Mouse (Mus musculus) left cerebral cortex, adult 2 months (tissue): ENCODE data around the gene 2010300C02Rik. TPM values are rescaled to one million over a fixed set of nuclear protein-coding genes. Genes with fewer than 3 reads are reported as not detected.
"Not testable (repeated sequence)": the region's sequence is repeated elsewhere in the genome, so short reads cannot be mapped to it uniquely, and the experiment has no call there.

Experiments used
- DNase-seq, 2 experiments: peaks; one replicate each; pipeline ENCODE4 v3.0.0; 2021 to 2022; ENCODE audit warnings: low spot score in 2 of 2, mixed read lengths in 1 of 2; ENCODE audit errors: extremely low spot score in 1 of 2
- H3K27ac ChIP-seq: fragments of 200-600 bp; 2 replicates; pipeline ENCODE4 v1.8.1; 2022
- H3K4me3 ChIP-seq: fragments of 200-600 bp; 2 replicates; pipeline ENCODE4 v1.8.1; 2022
- CTCF ChIP-seq: fragments of 200-600 bp; IDR thresholded peaks from 2 replicates; pipeline ENCODE4 v1.8.1; 2022; ENCODE audit warnings: antibody characterized with exemption, mild to moderate bottlenecking, moderate library complexity
- intact Hi-C: fragments of 180-260 bp; cut with DNase I; formaldehyde crosslinking; loops from one replicate; pipeline ENCODE4 v1.15.1; 2025
- total RNA-seq, 2 experiments: library from RNA; stranded (reverse); gene quantifications; 2 replicates each; pipeline ENCODE4 v1.2.3; 2021

The 2010300C02Rik gene
- total RNA-seq, 2 experiments from 2014 or later, result 282 to 283 TPM

GRCm38 (mm10) chr1:37728053-37728452 is 8.2 kb upstream of the 2010300C02Rik start:
- Histone ChIP-seq H3K4me3 (no peak overlapping the region), H3K27ac (peak overlapping the region; percentile 61)
- peak in 1 of 2 experiments; percentile 59 for DNase-seq
- intact Hi-C loops, result no loop called here
- no peak for TF ChIP-seq CTCF

GRCm38 (mm10) chr1:37727186-37727585 is 7.3 kb upstream of the 2010300C02Rik start:
- TF ChIP-seq CTCF, result no peak
- intact Hi-C loops, result loop anchor here (2.0 kb wide), 1 partner anchor 138 kb away; no protein-coding TSS in a partner anchor
- no peak overlapping the region for H3K4me3 ChIP-seq
- DNase-seq, result no peak
- H3K27ac ChIP-seq, result peak overlapping the region; percentile 91

GRCm38 (mm10) chr1:37726426-37726825 is 6.5 kb upstream of the 2010300C02Rik start:
- Histone ChIP-seq H3K27ac (peak overlapping the region; percentile 91), H3K4me3 (peak overlapping the region; percentile 17; the same call in 1 of the 2 replicates)
- intact Hi-C loops, result loop anchor here (1.0 to 2.0 kb wide), 3 partner anchors 18 to 138 kb away; no protein-coding TSS in a partner anchor
- no peak for TF ChIP-seq CTCF
- peak in 1 of 2 experiments; percentile 30 for DNase-seq

DNA sequence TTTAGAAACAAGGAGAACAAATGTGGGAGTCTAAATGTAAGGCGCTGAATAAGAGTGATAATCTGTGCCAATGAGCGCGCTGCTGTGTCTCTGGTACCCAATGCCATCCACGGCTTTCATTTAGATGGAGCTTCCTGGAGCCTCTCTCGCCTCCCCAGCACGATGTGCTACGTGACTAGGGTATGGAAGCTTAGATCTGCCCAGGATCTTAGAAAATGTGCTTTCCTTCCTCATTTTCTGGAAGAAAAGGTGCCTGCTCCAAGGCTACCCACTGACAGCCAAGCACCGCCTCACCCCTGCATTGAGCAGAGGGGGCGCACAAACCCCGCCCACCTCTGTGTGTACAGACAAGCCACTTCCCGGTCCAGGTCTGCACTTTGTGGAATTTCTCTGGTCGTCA is 6.0 kb upstream of the 2010300C02Rik start:
- TF ChIP-seq CTCF, result no peak
- intact Hi-C loops, result loop anchor here (1.0 to 2.0 kb wide), 4 partner anchors 18 to 139 kb away; no protein-coding TSS in a partner anchor
- peak; percentile 63 to 69 for DNase-seq
- peak overlapping the region; percentile 17; the same call in 1 of the 2 replicates for H3K4me3 ChIP-seq
- H3K27ac ChIP-seq, result peak overlapping the region; percentile 91

DNA sequence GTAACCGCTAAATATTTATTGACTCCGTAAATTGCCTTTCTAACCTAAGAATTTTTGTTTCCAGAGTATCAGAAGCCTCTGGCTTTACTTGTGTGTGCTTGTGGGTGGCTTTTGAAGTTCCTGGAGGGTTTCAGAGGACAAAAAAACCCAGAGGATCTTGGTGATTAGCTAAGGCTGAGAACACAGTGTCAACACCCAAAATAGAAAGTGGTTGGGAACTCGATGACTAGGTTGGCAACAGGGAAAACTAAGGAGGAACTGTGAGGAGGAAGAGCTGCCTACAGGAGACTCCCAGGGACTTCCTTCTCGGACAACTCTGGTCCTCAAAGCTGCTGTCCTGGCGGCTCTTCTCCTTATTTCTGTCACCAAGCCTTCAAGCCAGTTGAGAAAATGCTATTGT is 1.2 kb upstream of the 2010300C02Rik start:
- H3K27ac ChIP-seq, result peak overlapping the region; percentile 94; the same call in 1 of the 2 replicates
- no peak for DNase-seq
- intact Hi-C loops, result no loop called here
- H3K4me3 ChIP-seq, result no peak overlapping the region
- no peak for TF ChIP-seq CTCF

GRCm38 (mm10) chr1:37719030-37719723 is 708 bp downstream of the 2010300C02Rik start:
- intact Hi-C loops, result loop anchor here (1.0 to 2.0 kb wide), 2 partner anchors 22 to 146 kb away; no protein-coding TSS in a partner anchor
- H3K4me3 ChIP-seq, result peak overlapping the region; percentile 84
- H3K27ac ChIP-seq, result peak overlapping the region; percentile 94
- no peak for TF ChIP-seq CTCF
- DNase-seq, result no peak

GRCm38 (mm10) chr1:37718516-37718915 is 1.4 kb downstream of the 2010300C02Rik start:
- no peak for DNase-seq
- no peak; the same call in 1 of the 2 replicates for TF ChIP-seq CTCF
- Histone ChIP-seq H3K4me3 (peak overlapping the region; percentile 84), H3K27ac (peak overlapping the region; percentile 94)
- intact Hi-C loops, result loop anchor here (2.0 kb wide), 1 partner anchor 22 kb away; no protein-coding TSS in a partner anchor

DNA sequence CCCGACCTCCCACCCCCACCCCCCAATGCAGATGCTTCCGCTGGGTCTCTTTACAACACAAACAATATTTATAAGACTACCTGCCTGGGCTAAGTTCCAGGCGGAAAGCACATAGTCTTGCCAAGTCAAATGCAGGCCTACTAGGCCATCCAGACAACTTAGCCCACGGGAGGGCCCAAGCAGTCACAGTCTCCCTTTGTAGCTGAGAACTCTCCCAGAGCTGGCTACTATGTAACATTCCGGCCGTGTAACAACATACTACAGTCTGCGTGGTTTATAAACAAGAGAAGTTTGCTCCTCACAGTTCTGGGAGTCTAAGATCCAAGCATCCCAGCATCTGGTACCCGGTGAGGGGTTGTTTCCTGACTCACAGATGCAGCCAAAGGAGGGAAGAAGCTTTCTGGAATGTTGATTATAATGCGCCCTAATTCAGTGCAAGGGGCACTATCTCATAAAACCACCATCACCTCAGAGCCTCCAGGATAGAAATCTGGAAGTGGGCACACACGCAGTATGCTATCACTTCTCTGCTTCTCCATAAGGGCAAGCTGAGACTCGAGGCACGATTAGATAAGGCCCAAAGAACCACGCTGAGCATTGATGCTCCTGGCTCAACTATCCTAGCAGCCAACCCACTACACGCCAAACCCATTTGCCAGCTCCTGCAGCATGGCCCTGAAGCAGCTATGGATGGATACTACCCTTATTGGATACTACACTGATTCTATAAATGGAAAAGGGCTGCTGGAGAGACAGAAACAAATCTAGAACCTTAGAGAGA is 2.3 kb downstream of the 2010300C02Rik start:
- no peak for TF ChIP-seq CTCF
- DNase-seq, result no peak
- peak overlapping the region; percentile 84 for H3K4me3 ChIP-seq
- intact Hi-C loops, result loop anchor here (2.0 kb wide), 1 partner anchor 21 kb away; no protein-coding TSS in a partner anchor
- peak overlapping the region; percentile 94 for H3K27ac ChIP-seq

DNA sequence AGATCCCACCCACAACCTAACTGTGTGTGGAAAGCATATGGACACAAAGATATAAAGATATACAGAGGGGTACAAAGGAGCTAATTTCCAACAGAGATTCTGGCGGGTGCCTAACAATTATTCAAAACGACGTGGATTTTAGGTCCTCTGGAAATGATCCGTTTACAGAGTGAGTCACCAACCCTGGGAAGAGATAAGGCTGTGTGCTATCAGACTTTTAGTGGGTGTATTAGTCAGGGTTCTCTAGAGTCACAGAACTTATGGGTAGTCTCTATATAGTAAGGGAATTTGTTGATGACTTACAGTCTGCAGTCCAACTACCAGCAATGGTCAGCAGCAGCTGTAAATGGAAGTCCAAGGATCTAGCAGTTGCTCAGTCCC is 7.5 kb downstream of the 2010300C02Rik start:
- H3K4me3 ChIP-seq, intact Hi-C loops, DNase-seq: not testable (repeated sequence)
- H3K27ac ChIP-seq, result 0 out of 2 replicates have a peak overlapping the region, but pooled peaks have one; percentile 24

DNA sequence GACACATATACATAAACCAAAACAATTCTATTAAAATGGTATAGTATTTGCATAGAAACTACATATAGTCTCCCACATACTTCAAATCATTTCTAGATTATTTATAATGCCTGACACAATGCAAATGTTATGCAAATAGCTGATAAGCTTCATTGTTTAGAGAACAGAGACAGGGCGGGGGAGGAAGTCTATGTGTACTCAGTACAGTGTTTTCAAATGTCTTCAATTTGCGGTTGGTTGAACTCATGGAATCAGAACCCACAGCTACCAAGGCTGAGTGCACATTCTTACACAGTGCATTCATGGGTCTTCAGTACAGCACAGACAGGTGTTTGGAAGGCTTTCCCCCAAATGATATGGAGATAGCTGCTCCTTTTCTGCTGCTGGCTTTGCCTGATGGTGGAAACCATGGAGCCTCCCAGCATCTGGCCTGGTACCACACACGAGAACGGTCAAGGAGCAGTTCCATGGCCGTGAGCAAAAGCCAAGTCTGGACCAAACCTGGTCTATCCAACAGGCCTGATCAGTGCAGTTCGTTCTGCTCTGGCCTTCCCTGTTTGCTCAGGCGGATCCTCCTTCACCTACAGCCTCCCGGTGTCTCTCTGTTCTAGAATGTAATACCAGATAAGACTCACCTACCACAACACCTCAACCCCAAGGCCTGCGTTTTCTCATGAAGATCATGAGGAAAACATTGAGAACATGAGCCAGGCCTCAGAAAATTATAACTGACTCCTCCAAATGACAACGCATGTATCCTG is 8.1 kb downstream of the 2010300C02Rik start:
- TF ChIP-seq CTCF, result no peak
- DNase-seq, result no peak
- Histone ChIP-seq H3K27ac (no peak overlapping the region), H3K4me3 (no peak overlapping the region)
- intact Hi-C loops, result no loop called here

- Histone ChIP-seq H3K27ac (no peak overlapping the region), H3K4me3 (no peak overlapping the region)
- TF ChIP-seq CTCF, result no peak
- intact Hi-C loops, result no loop called here
- DNase-seq, result no peak
Observed at GRCm38 (mm10) chr1:37711082-37711481, 8.8 kb downstream of the 2010300C02Rik start.
